Mouse (Mus musculus) Patski (cell line): ENCODE data around the gene Eif4enif1. TPM values are rescaled to one million over a fixed set of nuclear protein-coding genes. Genes with fewer than 3 reads are reported as not detected.
"Not testable (repeated sequence)": the region's sequence is repeated elsewhere in the genome, so short reads cannot be mapped to it uniquely, and the experiment has no call there.

ENCODE experiments used
- ATAC-seq: fragments of 100-300 bp; one replicate; pipeline ENCODE4 v1.8.0; 2021
- CTCF ChIA-PET: fragments of 350-600 bp; sonication (Branson Sonifier 250); formaldehyde crosslinking; loops from one replicate; lab custom pipeline; 2022; ENCODE audit warnings: inconsistent platforms; lab: Charles Lee
- POLR2A ChIA-PET: fragments of 350-600 bp; sonication (Branson Sonifier 250); formaldehyde crosslinking; loops from one replicate; lab custom pipeline; 2022; ENCODE audit warnings: antibody characterized with exemption, inconsistent platforms; lab: Charles Lee
- DNase-seq: peaks from one replicate; pipeline ENCODE4 v3.0.0-alpha.2; 2011; ENCODE audit warnings: low read depth, low spot score
- H3K27me3 ChIP-seq: fragments of 371-371 bp; one replicate; pipeline ENCODE4 v1.5.1; 2021
- CTCF ChIP-seq: fragments of 100-300 bp; IDR thresholded peaks from one replicate; pipeline ENCODE4 v1.5.1; 2021
- in situ Hi-C: fragments of 300-500 bp; cut with MboI; formaldehyde crosslinking; loops from 3 replicates; pipeline ENCODE4 v1.11.1; 2018; ENCODE audit warnings: low pct_unique_long_range_greater_than_20kb, mixed read lengths
- polyA plus RNA-seq: library from polyadenylated mRNA; unstranded; gene quantifications from one replicate; pipeline ENCODE4 v1.2.3, GENCODE M21; 2021

Eif4enif1 gene
- polyA plus RNA-seq = 69.8 TPM

GRCm38 (mm10) chr11:3202231-3202701 lies at the start of gene Eif4enif1:
Eif4enif1 (plus strand) TSS chr11:3202392.
- H3K27me3 ChIP-seq = no peaks in the 10 kb centered on the region
- DNase-seq (peak; percentile 35), ATAC-seq (peak; percentile 23)
- ChIA-PET POLR2A (interaction anchor here (0.6 to 1.3 kb wide), 3 partner anchors 15 to 179 kb away, joined by 3 read pairs; partner anchors contain the start of gene Patz1), CTCF (no interaction called here)
- no peak for TF ChIP-seq CTCF
- in situ Hi-C loops = no loop called here

- DNase-seq, H3K27me3 ChIP-seq, in situ Hi-C loops: not testable (repeated sequence)
- peak; percentile 48 for ATAC-seq
- POLR2A ChIA-PET = interaction anchor here (0.7 to 3.3 kb wide), 9 partner anchors 8 to 45 kb away, joined by 3 to 27 read pairs (median 6); no protein-coding TSS in a partner anchor
- CTCF ChIA-PET = interaction anchor here (17.5 to 29.7 kb wide), 3 partner anchors 14 to 36 kb away, joined by 518 to 1630 read pairs (median 545); partner anchors contain the start of gene Sfi1
Measured at GRCm38 (mm10) chr11:3153666-3154397, 48.4 kb upstream of the Eif4enif1 start.

GRCm38 (mm10) chr11:3156991-3157390 lies 45.2 kb upstream of the Eif4enif1 start:
- H3K27me3 ChIP-seq, DNase-seq, ATAC-seq, in situ Hi-C loops: not testable (repeated sequence)
- ChIA-PET POLR2A (interaction anchor here (4.0 to 24.2 kb wide), 6 partner anchors 9 to 33 kb away, joined by 13 to 411 read pairs (median 34); partner anchors contain the start of gene Sfi1), CTCF (interaction anchor here (15.9 to 33.7 kb wide), 3 partner anchors 15 to 34 kb away, joined by 999 to 2208 read pairs (median 1630); partner anchors contain the start of gene Sfi1)

- ATAC-seq, in situ Hi-C loops: not testable (repeated sequence)
Measured at GRCm38 (mm10) chr11:3157996-3158395, 44.2 kb upstream of the Eif4enif1 start.

GRCm38 (mm10) chr11:3158800-3159199 lies 43.4 kb upstream of the Eif4enif1 start:
- ChIA-PET CTCF (interaction anchor here (15.9 to 33.7 kb wide), 3 partner anchors 14 to 32 kb away, joined by 999 to 2208 read pairs (median 1630); partner anchors contain the start of gene Sfi1), POLR2A (interaction anchor here (4.0 to 24.2 kb wide), 6 partner anchors 8 to 32 kb away, joined by 13 to 411 read pairs (median 34); partner anchors contain the start of gene Sfi1)
- in situ Hi-C loops = not testable (repeated sequence)

More at GRCm38 (mm10) chr11:3157996-3158395, 44.2 kb upstream of the Eif4enif1 start:
- POLR2A ChIA-PET = interaction anchor here (4.0 to 24.2 kb wide), 6 partner anchors 9 to 32 kb away, joined by 13 to 411 read pairs (median 34); partner anchors contain the start of gene Sfi1
- not testable (repeated sequence) for H3K27me3 ChIP-seq, DNase-seq
- CTCF ChIA-PET = interaction anchor here (15.9 to 33.7 kb wide), 3 partner anchors 14 to 33 kb away, joined by 999 to 2208 read pairs (median 1630); partner anchors contain the start of gene Sfi1

GRCm38 (mm10) chr11:3161370-3161769 lies 40.8 kb upstream of the Eif4enif1 start:
- H3K27me3 ChIP-seq, in situ Hi-C loops, DNase-seq, ATAC-seq: not testable (repeated sequence)
- ChIA-PET CTCF (interaction anchor here (15.9 to 33.7 kb wide), 3 partner anchors 11 to 30 kb away, joined by 999 to 2208 read pairs (median 1630); partner anchors contain the start of gene Sfi1), POLR2A (interaction anchor here (1.2 to 24.2 kb wide), 7 partner anchors 9 to 29 kb away, joined by 3 to 411 read pairs (median 27); partner anchors contain the start of gene Sfi1)

More at GRCm38 (mm10) chr11:3158800-3159199, 43.4 kb upstream of the Eif4enif1 start:
- DNase-seq, ATAC-seq, H3K27me3 ChIP-seq: not testable (repeated sequence)

- CTCF ChIA-PET = interaction anchor here (15.9 to 33.7 kb wide), 3 partner anchors 10 to 29 kb away, joined by 999 to 2208 read pairs (median 1630); partner anchors contain the start of gene Sfi1
- H3K27me3 ChIP-seq, ATAC-seq, DNase-seq, in situ Hi-C loops: not testable (repeated sequence)
- POLR2A ChIA-PET = interaction anchor here (0.7 to 24.2 kb wide), 8 partner anchors 10 to 30 kb away, joined by 3 to 411 read pairs (median 4); partner anchors contain the start of gene Sfi1
Measured at GRCm38 (mm10) chr11:3162236-3162897, 39.8 kb upstream of the Eif4enif1 start.

- not testable (repeated sequence) for DNase-seq
Measured at GRCm38 (mm10) chr11:3163122-3163521, 39.1 kb upstream of the Eif4enif1 start.

GRCm38 (mm10) chr11:3163661-3164060 lies 38.5 kb upstream of the Eif4enif1 start:
- ChIA-PET CTCF (interaction anchor here (15.9 to 33.7 kb wide), 3 partner anchors 9 to 28 kb away, joined by 999 to 2208 read pairs (median 1630); partner anchors contain the start of gene Sfi1), POLR2A (interaction anchor here (1.9 to 24.2 kb wide), 3 partner anchors 11 to 27 kb away, joined by 5 to 411 read pairs (median 207); partner anchors contain the start of gene Sfi1)
- H3K27me3 ChIP-seq, ATAC-seq, DNase-seq, in situ Hi-C loops: not testable (repeated sequence)

More at GRCm38 (mm10) chr11:3163122-3163521, 39.1 kb upstream of the Eif4enif1 start:
- H3K27me3 ChIP-seq, ATAC-seq, in situ Hi-C loops: not testable (repeated sequence)
- CTCF ChIA-PET = interaction anchor here (15.9 to 33.7 kb wide), 3 partner anchors 9 to 28 kb away, joined by 999 to 2208 read pairs (median 1630); partner anchors contain the start of gene Sfi1
- POLR2A ChIA-PET = interaction anchor here (0.7 to 24.2 kb wide), 7 partner anchors 11 to 31 kb away, joined by 3 to 411 read pairs (median 5); partner anchors contain the start of gene Sfi1

- DNase-seq, in situ Hi-C loops, H3K27me3 ChIP-seq: not testable (repeated sequence)
- ATAC-seq = peak; percentile 9
- POLR2A ChIA-PET = interaction anchor here (1.2 to 24.2 kb wide), 4 partner anchors 9 to 28 kb away, joined by 3 to 411 read pairs (median 106); partner anchors contain the start of gene Sfi1
- CTCF ChIA-PET = interaction anchor here (15.6 to 33.7 kb wide), 4 partner anchors 1 to 26 kb away, joined by 999 to 2208 read pairs (median 1314); partner anchors contain the start of gene Sfi1
Measured at GRCm38 (mm10) chr11:3165210-3165782, 36.9 kb upstream of the Eif4enif1 start.

- ChIA-PET POLR2A (interaction anchor here (1.3 to 24.2 kb wide), 9 partner anchors 8 to 32 kb away, joined by 3 to 411 read pairs (median 13); partner anchors contain the start of gene Sfi1), CTCF (interaction anchor here (15.6 to 33.7 kb wide), 4 partner anchors 2 to 25 kb away, joined by 999 to 2208 read pairs (median 1314); partner anchors contain the start of gene Sfi1)
- ATAC-seq, H3K27me3 ChIP-seq, DNase-seq, in situ Hi-C loops: not testable (repeated sequence)
Measured at GRCm38 (mm10) chr11:3166321-3166720, 35.9 kb upstream of the Eif4enif1 start.

- in situ Hi-C loops, H3K27me3 ChIP-seq, DNase-seq: not testable (repeated sequence)
- POLR2A ChIA-PET = interaction anchor here (1.1 to 24.2 kb wide), 10 partner anchors 7 to 33 kb away, joined by 3 to 411 read pairs (median 12); partner anchors contain the start of gene Sfi1
- CTCF ChIA-PET = interaction anchor here (15.6 to 33.7 kb wide), 4 partner anchors 3 to 26 kb away, joined by 999 to 2208 read pairs (median 1314); partner anchors contain the start of gene Sfi1
- ATAC-seq = peak; percentile 20
Measured at GRCm38 (mm10) chr11:3167129-3167528, 35.1 kb upstream of the Eif4enif1 start.
